Mouse (Mus musculus): ENCODE measurements around the gene Gapdhs. TPM values are rescaled to one million over a fixed set of nuclear protein-coding genes. Genes with fewer than 3 reads are reported as not detected.

The Gapdhs gene
- not detected in 2 replicates for polyA plus RNA-seq (2012; rRNA removed)

DNA sequence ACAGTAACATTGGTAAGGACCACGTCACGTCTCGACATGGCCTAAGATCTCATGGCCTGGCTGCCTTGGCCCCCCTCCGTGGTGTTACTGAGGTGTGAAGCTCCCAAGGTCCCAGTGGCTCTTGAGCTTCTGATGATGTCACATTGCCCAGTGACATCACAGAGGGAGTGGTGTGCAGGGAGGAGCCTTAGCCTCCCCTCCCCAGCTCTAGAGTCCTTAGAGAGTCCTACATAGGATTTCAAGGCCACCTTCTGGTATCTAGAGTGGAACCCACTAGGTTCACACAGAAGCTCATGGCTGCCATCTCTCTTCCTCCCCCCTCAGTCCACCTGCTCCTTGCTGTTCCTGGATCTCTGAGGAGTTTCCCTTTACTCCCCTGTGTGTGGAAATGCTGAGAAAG, at the start of gene Gapdhs:
Gene Gapdhs, minus strand, starts transcription at position 65 of the 400 bp plus-strand sequence.

DNA sequence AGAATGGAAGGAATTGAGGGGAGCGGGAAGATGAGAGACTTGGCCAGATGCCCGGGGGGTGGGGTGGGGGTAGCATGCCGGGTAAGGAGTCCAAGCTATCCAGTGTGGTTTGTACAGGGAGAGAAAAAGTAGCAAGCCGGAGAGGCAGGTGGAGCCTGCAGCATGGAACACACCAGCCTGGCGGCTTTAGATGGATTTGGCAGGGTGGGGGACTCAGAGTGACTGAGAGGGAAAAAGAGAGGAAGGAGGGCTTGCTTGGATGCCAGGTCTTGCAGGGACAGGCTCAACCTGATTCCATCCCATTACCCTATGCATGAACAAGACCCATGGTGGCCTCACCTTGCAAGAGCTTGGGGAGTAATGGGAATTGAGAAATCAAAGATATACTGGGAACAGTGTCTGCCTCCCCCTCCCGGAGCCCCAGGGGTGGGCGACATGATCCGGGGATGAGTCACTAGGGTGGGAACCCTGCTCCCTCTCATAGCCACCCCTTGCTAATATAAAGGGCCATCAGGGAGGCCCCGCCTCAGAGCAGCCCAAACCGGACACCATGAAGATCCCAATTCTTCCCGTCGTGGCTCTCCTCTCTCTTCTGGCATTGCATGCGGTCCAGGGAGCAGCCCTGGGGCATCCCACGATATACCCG, 44.0 kb upstream of the Gapdhs start, which contains the start of gene Krtdap:
Gene Krtdap, plus strand, starts transcription at position 520 of the 646 bp plus-strand sequence.

DNA sequence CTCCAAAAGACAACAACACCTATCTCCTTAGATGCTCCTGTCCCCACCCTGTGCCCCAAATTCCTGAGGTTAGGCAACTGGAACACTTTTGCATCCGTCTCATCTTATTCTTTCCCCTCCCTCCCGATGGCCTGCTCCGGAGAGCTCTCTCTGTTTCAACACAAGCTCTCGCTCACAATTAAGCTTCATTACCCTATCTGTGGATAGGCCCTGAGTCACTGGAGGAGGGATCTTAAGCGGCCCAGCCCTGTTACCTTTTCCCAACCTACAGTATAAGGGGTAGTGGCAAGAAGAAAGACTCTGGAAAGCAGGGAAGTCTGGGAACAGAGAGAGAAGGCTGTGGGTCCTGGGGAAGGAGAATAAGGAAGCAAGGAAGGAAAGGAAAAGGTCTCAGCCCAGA, 20.0 kb upstream of the Gapdhs start, which contains the start of gene Dmkn:
Gene Dmkn, plus strand, starts transcription at position 301 of the 400 bp plus-strand sequence.

DNA sequence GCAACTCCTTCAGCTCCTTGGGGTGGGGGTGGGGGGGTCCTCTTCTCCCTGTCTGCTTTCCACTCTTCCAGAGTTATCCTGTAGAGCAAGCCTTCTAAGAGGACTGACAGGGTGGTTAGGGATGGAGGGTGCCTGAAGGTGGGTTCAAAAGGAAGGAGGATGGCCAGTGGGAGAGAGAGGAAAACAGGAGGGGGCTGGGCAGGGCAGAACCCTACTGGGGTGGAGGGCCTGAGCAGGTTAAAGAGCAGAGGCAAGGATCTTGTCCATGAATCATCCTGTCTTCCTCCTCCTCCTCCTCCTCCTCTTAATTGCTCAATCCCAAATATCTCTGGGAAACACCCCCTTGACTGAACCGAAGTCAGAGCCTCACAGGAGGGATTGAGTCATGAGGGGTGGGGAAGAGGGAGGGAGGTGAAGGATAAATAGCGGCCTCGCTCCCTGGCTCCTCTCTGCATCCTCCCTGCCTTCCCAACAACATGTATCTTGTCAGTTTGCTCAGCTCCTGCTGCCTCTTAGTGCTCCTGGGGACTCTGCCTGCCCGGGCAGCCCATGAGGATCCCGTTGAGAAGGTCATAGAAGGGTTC, 7.7 kb upstream of the Gapdhs start, which contains the start of gene Sbsn:
Gene Sbsn, plus strand, starts transcription at position 386 of the 584 bp plus-strand sequence.

DNA sequence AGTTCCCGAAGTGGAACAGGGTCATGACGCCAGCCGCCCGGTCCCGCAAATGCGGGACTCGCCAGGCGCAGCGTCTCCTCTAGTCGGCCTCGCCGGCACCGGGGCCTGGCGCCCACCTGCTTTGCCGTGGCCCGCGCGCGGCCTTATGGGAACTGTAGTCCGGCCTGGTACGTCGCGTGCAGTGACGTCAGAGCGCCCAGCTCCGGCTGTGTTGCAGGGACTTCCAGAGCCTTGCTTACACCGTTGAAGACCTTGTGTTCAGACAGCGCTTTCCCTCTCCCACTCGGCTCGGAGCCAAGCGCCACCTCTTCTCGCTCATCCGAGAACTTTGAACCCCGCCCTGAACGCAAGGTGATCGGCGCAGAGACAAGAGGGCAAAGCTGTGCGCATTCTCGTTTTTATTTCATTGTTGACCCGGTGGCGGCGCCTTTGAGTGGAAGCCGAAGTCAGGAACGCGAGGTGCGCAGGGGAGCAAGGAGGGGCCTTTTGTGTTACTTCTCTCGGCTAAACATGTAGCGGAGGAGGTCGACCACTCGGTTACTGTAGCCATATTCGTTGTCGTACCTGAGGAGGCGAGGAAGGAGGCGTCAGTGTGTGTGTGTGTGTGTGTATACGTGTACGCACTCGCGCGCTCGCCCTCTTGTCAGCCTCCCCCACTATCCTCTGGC, 14.0 kb downstream of the Gapdhs start, which contains the start of gene Tmem147:
Gene Tmem147, minus strand, starts transcription at position 145 of the 668 bp plus-strand sequence.

DNA sequence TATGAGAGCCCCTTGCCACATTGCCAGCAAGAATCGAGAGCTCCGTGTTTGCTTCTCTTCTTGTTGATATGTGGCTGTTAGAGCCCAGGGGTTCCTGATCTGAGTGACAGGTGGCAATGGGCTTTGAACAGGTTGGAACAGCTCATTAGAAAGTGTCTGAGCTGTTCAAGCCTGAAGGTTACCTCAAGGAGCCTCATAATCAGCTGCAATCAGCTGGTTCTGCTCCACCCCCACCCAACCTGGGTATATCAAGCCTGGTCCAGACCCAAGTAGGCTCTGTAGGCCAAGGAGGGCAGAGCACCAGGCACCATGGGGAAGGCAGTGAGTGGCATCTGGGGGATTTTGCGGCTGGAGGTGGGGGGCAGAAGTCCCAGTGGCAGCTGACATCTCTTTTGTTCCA, 31.5 kb downstream of the Gapdhs start, which contains the start of gene Atp4a:
Gene Atp4a, plus strand, starts transcription at position 268 of the 400 bp plus-strand sequence.

DNA sequence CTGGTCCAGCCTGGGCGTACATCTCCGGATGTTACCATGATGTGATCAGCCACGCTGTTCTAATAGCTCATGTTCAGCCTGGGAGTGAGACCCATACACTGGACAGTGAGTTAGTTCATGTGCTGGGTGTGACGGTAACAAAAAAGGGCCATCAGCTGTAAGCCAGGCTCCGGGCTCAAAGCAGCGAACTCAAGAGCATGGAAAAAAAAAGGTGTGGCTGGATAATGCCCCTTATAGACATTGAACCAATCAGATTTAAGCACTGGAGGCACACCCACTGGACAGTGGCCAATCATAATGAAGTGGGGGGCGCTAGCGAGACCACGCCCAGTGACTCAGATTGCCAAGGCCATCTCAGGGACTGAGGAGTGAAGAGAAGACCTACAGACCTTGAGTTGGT, 44.9 kb downstream of the Gapdhs start, which contains the start of gene 2200002J24Rik:
Gene 2200002J24Rik, plus strand, starts transcription at position 338 of the 400 bp plus-strand sequence.

Other genes with a start within 250 kb of the Gapdhs start
- 5.9 and 7.3 TPM in 2 replicates for gene Arhgap33, start 208.6 kb downstream of the Gapdhs start, polyA plus RNA-seq (2012; rRNA removed)
- 3.4 and 3.7 TPM in 2 replicates for gene Hspb6, start 191.5 kb downstream of the Gapdhs start, polyA plus RNA-seq (2012; rRNA removed)
- 5.0 and 6.7 TPM in 2 replicates for gene Proser3, start 191.4 kb downstream of the Gapdhs start, polyA plus RNA-seq (2012; rRNA removed)
- 14.5 and 16.8 TPM in 2 replicates for gene Lin37, start 183.8 kb downstream of the Gapdhs start, polyA plus RNA-seq (2012; rRNA removed)
- 30.3 and 31.5 TPM in 2 replicates for gene U2af1l4, start 180.4 kb downstream of the Gapdhs start, polyA plus RNA-seq (2012; rRNA removed)
- gene Gm49396, start 180.3 kb downstream of the Gapdhs start, polyA plus RNA-seq (2012; rRNA removed), result 1.0 and 1.8 TPM in 2 replicates
- gene Psenen, start 180.1 kb downstream of the Gapdhs start, polyA plus RNA-seq (2012; rRNA removed), result 52.6 and 62.2 TPM in 2 replicates
- gene Igflr1, start 178.3 kb downstream of the Gapdhs start, polyA plus RNA-seq (2012; rRNA removed), result 1.6 and 1.8 TPM in 2 replicates
- 9.7 and 11.2 TPM in 2 replicates for gene Kmt2b, start 155.0 kb downstream of the Gapdhs start, polyA plus RNA-seq (2012; rRNA removed)
- 0.03 and 0.09 TPM in 2 replicates for gene Zbtb32, start 144.8 kb downstream of the Gapdhs start, polyA plus RNA-seq (2012; rRNA removed)
- 0.21 and 0.71 TPM in 2 replicates for gene Upk1a, start 130.8 kb downstream of the Gapdhs start, polyA plus RNA-seq (2012; rRNA removed)
- gene Cox6b1, start 117.5 kb downstream of the Gapdhs start, polyA plus RNA-seq (2012; rRNA removed), result 430 and 478 TPM in 2 replicates
- 0.03 TPM in 1 of 2 replicates, not detected in the other for gene Etv2, start 107.8 kb downstream of the Gapdhs start, polyA plus RNA-seq (2012; rRNA removed)
- 21.9 and 25.1 TPM in 2 replicates for gene Rbm42, start 93.4 kb downstream of the Gapdhs start, polyA plus RNA-seq (2012; rRNA removed)
- gene Haus5, start 78.7 kb downstream of the Gapdhs start, polyA plus RNA-seq (2012; rRNA removed), result 24.1 and 28.2 TPM in 2 replicates
- not detected in 2 replicates for gene Pmis2, start 72.1 kb downstream of the Gapdhs start, polyA plus RNA-seq (2012; rRNA removed)
- gene 2200002J24Rik, start 44.8 kb downstream of the Gapdhs start, polyA plus RNA-seq (2012; rRNA removed), result 0.09 and 0.21 TPM in 2 replicates
- 0.74 and 0.90 TPM in 2 replicates for gene Atp4a, start 31.5 kb downstream of the Gapdhs start, polyA plus RNA-seq (2012; rRNA removed)
- gene Tmem147, start 14.1 kb downstream of the Gapdhs start, polyA plus RNA-seq (2012; rRNA removed), result 56.5 and 63.8 TPM in 2 replicates
- gene Sbsn, start 7.8 kb upstream of the Gapdhs start, polyA plus RNA-seq (2012; rRNA removed), result 0.61 and 0.74 TPM in 2 replicates
- gene Dmkn, start 20.1 kb upstream of the Gapdhs start, polyA plus RNA-seq (2012; rRNA removed), result 0.16 and 0.25 TPM in 2 replicates
- 0.20 TPM in 1 of 2 replicates, not detected in the other for gene Krtdap, start 44.2 kb upstream of the Gapdhs start, polyA plus RNA-seq (2012; rRNA removed)
- 0.31 and 0.33 TPM in 2 replicates for gene Ffar2, start 80.1 kb upstream of the Gapdhs start, polyA plus RNA-seq (2012; rRNA removed)
- gene Ffar3, start 112.5 kb upstream of the Gapdhs start, polyA plus RNA-seq (2012; rRNA removed), result not detected in 2 replicates
- not detected in 2 replicates for gene Ffar1, start 117.9 kb upstream of the Gapdhs start, polyA plus RNA-seq (2012; rRNA removed)
- 0.23 and 0.37 TPM in 2 replicates for gene Cd22, start 136.7 kb upstream of the Gapdhs start, polyA plus RNA-seq (2012; rRNA removed)
- gene Mag, start 171.2 kb upstream of the Gapdhs start, polyA plus RNA-seq (2012; rRNA removed), result 0.17 and 0.22 TPM in 2 replicates
- not detected in 2 replicates for gene Hamp2, start 181.0 kb upstream of the Gapdhs start, polyA plus RNA-seq (2012; rRNA removed)
- 11.4 and 20.4 TPM in 2 replicates for gene Hamp, start 200.4 kb upstream of the Gapdhs start, polyA plus RNA-seq (2012; rRNA removed)
- 45.8 and 51.7 TPM in 2 replicates for gene Usf2, start 213.1 kb upstream of the Gapdhs start, polyA plus RNA-seq (2012; rRNA removed)
- 11.5 and 13.7 TPM in 2 replicates for gene Lsr, start 229.8 kb upstream of the Gapdhs start, polyA plus RNA-seq (2012; rRNA removed)
- gene Fam187b, start 230.1 kb upstream of the Gapdhs start, polyA plus RNA-seq (2012; rRNA removed), result 1.3 TPM in 2 replicates

Measured in liver, embryonic 14 days (tissue).